Mouse (Mus musculus): ENCODE results near the gene Fam114a1. TPM values are rescaled to one million over a fixed set of nuclear protein-coding genes. Genes with fewer than 3 reads are reported as not detected.
A peak's percentile ranks its signal among the peaks of the same experiment; 100 is the strongest.

Gene Fam114a1
- polyA plus RNA-seq, 1 experiment = 0.29 TPM

DNA sequence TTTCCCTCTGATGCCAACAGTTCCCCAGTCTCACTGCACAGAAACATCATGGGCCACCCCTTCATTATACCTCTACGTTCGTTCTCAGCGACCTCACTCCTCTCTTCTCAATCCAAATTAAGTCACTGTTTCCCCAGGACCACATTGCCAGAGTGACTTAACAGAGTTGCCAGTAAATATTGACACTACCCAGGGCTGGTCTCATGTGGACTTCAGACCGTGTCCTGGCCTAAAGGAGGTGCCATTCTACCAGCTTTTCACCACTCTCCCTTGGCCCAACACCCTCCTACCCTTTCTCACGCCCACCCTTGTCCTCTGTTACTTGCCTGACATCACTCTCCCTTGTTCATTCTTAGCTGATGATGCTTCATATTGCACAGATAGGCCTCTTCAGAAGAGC, 6.6 kb upstream of the Fam114a1 start:
- no peak overlapping the region for H3K4me3 ChIP-seq (replicated peaks)
- H3K9me3 ChIP-seq = no peaks in the 10 kb centered on the region
- H3K4me1 ChIP-seq = peaks cover 20% of the 10 kb centered on the region
- TF ChIP-seq FLI1 (IDR thresholded peaks at IDR 0.05; ENCODE audit: low read length) (no peak), GATA1 (IDR thresholded peaks at IDR 0.05; ENCODE audit: borderline replicate concordance, low read length) (no peak)
- peaks cover 11% of the 10 kb centered on the region for H3K27me3 ChIP-seq (replicated peaks)
- no peaks in the 10 kb centered on the region for H3K36me3 ChIP-seq (replicated peaks; ENCODE audit: low read length)

DNA sequence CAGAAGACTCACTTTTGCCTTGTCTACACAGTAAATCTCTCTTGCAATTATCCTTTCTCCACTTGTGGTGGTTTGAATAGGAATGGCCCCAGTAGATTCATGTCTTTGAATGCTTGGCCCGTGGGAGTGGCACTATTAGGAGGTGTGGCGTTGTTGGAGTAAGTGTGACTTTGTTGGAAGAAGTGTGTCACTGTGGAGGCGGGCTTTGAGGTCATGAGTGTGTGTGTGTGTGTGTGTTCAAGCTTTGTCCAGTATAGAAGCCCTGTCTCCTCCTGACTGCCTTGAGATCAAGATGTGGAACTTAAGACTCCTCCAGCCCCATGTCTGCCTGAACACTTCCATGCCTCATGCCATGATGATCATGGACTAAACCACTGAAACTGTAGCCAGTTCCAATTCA, 6.1 kb upstream of the Fam114a1 start:
- H3K27me3 ChIP-seq (replicated peaks) = peaks cover 11% of the 10 kb centered on the region
- no peaks in the 10 kb centered on the region for H3K36me3 ChIP-seq (replicated peaks; ENCODE audit: low read length)
- peaks cover 17% of the 10 kb centered on the region for H3K4me1 ChIP-seq
- TF ChIP-seq FLI1 (IDR thresholded peaks at IDR 0.05; ENCODE audit: low read length) (no peak), GATA1 (IDR thresholded peaks at IDR 0.05; ENCODE audit: borderline replicate concordance, low read length) (no peak)
- no peaks in the 10 kb centered on the region for H3K9me3 ChIP-seq
- H3K4me3 ChIP-seq (replicated peaks) = no peak overlapping the region

DNA sequence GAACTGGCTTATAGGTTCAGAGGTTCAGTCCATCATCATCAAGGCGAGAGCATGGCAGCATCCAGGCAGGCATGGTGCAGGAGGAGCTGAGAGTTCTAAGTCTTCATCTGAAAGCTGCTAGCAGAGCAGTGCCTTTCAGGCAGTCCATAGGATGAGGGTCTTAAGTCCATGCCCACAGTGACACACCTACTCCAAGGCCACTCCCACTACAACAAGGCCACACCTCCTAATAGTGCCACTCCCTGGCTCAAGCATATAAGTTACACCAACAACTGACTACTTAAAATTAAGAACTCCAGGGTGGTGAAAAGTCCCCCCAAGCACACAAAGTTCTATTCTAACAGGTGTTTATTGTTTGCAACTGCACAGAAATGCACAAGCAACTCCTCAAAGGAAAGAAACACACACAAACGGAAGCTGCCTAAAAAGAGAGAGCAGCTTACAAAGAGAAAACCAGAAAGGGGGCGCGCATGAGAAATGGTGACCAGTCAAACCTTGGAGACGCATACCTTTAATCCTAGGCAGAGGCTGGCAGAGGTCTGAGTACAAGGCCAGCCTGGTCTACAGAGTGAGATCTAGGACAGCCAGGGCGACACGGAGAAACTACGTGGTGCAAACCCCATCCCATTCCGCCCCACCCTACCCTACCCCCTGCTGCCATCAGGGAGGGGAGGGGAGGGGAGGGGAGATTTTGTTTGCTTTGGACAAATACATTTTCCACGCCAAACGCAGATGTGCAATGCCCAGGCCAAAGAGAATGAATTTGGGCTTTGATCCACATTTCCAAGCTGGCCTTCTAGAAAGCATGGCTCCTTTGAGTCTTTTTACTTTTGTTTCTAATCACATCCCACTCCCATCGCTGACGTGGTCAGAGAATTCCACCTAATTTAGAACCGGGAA, 660 bp upstream of the Fam114a1 start:
- H3K27me3 ChIP-seq (replicated peaks) = peaks cover 23% of the 10 kb centered on the region
- peak overlapping the region; percentile 94 for H3K4me3 ChIP-seq (replicated peaks)
- no peaks in the 10 kb centered on the region for H3K9me3 ChIP-seq
- H3K4me1 ChIP-seq = peaks cover 31% of the 10 kb centered on the region
- H3K36me3 ChIP-seq (replicated peaks; ENCODE audit: low read length) = no peaks in the 10 kb centered on the region
- TF ChIP-seq FLI1 (IDR thresholded peaks at IDR 0.05; ENCODE audit: low read length) (no peak), GATA1 (IDR thresholded peaks at IDR 0.05; ENCODE audit: borderline replicate concordance, low read length) (no peak)

DNA sequence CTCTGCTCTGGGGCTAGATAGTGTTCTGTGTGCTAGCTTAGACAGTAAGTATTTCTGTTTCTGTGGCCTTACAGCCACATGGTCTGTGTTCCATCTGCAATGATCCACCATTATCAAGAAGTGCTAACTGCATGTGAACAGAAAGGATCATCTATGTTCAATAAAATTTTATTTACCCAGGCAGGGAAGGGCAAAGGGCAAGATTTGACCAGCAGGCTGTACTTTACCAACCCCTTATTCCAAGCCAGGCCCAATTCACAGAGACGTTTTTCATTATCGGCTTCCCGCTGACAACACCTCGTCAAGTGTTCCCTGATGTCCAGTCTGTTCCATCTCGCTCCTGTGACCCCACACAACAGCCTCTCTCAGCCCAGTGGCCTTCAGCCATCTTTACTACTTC, 5.2 kb downstream of the Fam114a1 start:
- Histone ChIP-seq H3K36me3 (replicated peaks; ENCODE audit: low read length) (peaks cover 6% of the 10 kb centered on the region), H3K9me3 (no peaks in the 10 kb centered on the region), H3K27me3 (replicated peaks) (peaks cover 19% of the 10 kb centered on the region), H3K4me3 (replicated peaks) (no peak overlapping the region), H3K4me1 (peaks cover 20% of the 10 kb centered on the region)
- TF ChIP-seq GATA1 (IDR thresholded peaks at IDR 0.05; ENCODE audit: borderline replicate concordance, low read length) (no peak), FLI1 (IDR thresholded peaks at IDR 0.05; ENCODE audit: low read length) (no peak)

DNA sequence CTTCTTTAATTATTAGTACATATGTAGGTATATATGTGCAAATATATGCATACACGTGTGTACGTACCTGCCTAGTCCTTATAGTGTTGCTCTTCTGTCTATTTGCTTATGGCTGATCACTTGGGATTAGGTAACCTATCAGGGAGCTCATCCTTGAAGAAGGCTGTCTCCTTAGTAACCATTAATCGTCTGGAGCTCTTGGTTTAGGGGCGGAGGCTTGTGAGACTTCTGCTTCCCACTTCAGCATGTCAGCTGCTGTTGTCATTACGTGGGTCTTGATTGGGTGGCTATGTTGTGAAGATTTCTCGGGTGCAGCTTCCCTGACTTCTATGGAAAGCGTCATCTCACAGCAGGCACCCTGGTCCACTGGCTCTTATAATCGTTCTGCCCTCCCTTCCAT, 7.3 kb downstream of the Fam114a1 start:
- Histone ChIP-seq H3K27me3 (replicated peaks) (peaks cover 7% of the 10 kb centered on the region), H3K9me3 (no peaks in the 10 kb centered on the region), H3K4me1 (peaks cover 16% of the 10 kb centered on the region)

DNA sequence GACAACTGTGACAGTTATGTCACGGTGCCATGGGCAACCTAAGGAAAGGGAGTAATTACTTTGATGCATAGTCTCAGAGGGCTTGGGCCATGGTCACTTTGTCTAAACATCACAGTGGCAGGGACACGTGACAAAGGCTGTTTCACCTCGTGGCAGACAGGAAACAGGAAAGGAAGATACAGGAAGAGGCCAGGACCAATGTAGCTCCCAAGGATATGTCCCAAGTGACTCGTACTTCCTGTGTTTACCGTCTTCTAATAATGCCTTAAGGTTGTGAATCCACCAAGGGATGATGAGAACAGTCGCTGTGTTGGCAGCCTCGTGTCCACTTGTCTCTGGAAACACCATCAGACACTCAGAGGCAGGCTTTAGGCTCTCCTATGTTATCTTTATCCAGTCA, 16.1 kb downstream of the Fam114a1 start:
- H3K4me1 ChIP-seq = peaks cover 33% of the 10 kb centered on the region
- no peaks in the 10 kb centered on the region for H3K27me3 ChIP-seq (replicated peaks)
- no peaks in the 10 kb centered on the region for H3K9me3 ChIP-seq
- TF ChIP-seq FLI1 (IDR thresholded peaks at IDR 0.05; ENCODE audit: low read length) (no peak), GATA1 (IDR thresholded peaks at IDR 0.05; ENCODE audit: borderline replicate concordance, low read length) (no peak)
- H3K36me3 ChIP-seq (replicated peaks; ENCODE audit: low read length) = peaks cover 16% of the 10 kb centered on the region
- peak overlapping the region; percentile 44 for H3K4me3 ChIP-seq (replicated peaks)

More for the DNA sequence above, 7.3 kb downstream of the Fam114a1 start:
- Histone ChIP-seq H3K4me3 (replicated peaks) (no peak overlapping the region), H3K36me3 (replicated peaks; ENCODE audit: low read length) (peaks cover 6% of the 10 kb centered on the region)
- TF ChIP-seq FLI1 (IDR thresholded peaks at IDR 0.05; ENCODE audit: low read length) (no peak), GATA1 (IDR thresholded peaks at IDR 0.05; ENCODE audit: borderline replicate concordance, low read length) (no peak)

DNA sequence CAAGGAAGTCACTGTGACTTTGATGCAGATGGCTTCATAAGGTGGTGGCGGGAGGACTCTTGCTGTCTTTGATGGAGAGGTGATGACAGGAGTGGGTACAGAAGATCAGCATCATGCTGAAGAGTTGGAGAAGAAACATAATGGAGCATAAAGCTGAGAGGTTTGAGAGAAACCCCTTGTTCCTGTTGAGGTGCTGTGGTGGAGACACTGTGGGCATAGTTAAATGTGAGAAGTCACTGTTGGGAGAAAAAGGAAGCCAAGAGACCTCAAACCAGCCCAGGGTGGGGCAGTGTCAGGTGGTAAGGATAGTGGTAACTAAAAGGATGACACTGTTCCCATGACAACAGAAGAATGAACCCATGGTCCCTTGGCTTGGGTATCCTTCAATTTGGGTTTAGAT, 20.1 kb downstream of the Fam114a1 start:
- Histone ChIP-seq H3K9me3 (no peaks in the 10 kb centered on the region), H3K27me3 (replicated peaks) (no peaks in the 10 kb centered on the region), H3K36me3 (replicated peaks; ENCODE audit: low read length) (peaks cover 10% of the 10 kb centered on the region), H3K4me1 (peaks cover 40% of the 10 kb centered on the region), H3K4me3 (replicated peaks) (no peak overlapping the region)
- TF ChIP-seq FLI1 (IDR thresholded peaks at IDR 0.05; ENCODE audit: low read length) (no peak), GATA1 (IDR thresholded peaks at IDR 0.05; ENCODE audit: borderline replicate concordance, low read length) (no peak)

DNA sequence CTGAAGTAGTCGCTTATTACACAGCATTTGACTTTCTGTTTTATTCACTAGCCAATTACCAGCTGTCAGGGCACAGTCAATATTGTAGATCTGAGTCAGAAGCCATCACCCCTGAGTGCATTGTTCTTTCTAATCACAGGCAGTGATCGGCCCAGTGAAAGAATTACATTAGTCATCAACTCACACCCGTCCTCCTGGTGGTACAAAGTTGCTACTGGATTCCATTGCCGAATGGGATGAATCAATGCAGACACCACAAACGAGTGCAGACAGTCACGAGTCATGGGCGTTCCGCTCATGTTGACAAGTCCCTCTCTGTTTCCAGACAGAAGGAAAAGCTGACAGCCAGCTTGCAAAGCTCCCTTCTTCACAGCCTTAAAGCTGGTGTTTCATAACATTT, 22.7 kb downstream of the Fam114a1 start:
- H3K36me3 ChIP-seq (replicated peaks; ENCODE audit: low read length) = peaks cover 15% of the 10 kb centered on the region
- no peaks in the 10 kb centered on the region for H3K27me3 ChIP-seq (replicated peaks)
- peaks cover 23% of the 10 kb centered on the region for H3K4me1 ChIP-seq
- no peaks in the 10 kb centered on the region for H3K9me3 ChIP-seq
- TF ChIP-seq GATA1 (IDR thresholded peaks at IDR 0.05; ENCODE audit: borderline replicate concordance, low read length) (no peak), FLI1 (IDR thresholded peaks at IDR 0.05; ENCODE audit: low read length) (no peak)
- H3K4me3 ChIP-seq (replicated peaks) = no peak overlapping the region

DNA sequence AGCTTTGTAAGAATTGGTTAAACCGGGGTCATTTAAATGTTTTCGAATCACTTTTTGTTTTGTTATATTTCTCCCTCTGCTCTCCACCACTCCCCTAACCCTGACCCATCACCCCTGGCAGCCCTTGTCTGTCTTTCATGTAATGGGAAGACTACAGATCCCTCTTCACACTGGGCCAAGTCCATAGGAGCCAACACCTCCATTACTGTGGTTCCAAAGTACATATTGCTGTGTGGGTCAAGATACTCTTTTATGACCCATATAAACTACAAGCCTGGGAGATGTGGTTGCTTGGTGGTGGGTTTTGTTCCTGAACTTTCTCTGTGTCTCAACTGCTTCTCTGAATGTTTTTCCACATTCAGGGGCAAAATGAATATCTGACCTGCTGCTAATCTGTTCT, 25.5 kb downstream of the Fam114a1 start:
- H3K36me3 ChIP-seq (replicated peaks; ENCODE audit: low read length) = peaks cover 12% of the 10 kb centered on the region
- H3K27me3 ChIP-seq (replicated peaks) = no peaks in the 10 kb centered on the region
- no peak overlapping the region for H3K4me3 ChIP-seq (replicated peaks)
- TF ChIP-seq FLI1 (IDR thresholded peaks at IDR 0.05; ENCODE audit: low read length) (no peak), GATA1 (IDR thresholded peaks at IDR 0.05; ENCODE audit: borderline replicate concordance, low read length) (no peak)
- H3K4me1 ChIP-seq = peaks cover 13% of the 10 kb centered on the region
- H3K9me3 ChIP-seq = no peaks in the 10 kb centered on the region

Measured in megakaryocyte, embryonic 14.5 days (primary cell).